Mouse (Mus musculus) embryonic stem cell, embryonic (primary cell): ENCODE measurements at regions not wholly inside any gene's neighbourhood (a gene's known extent, or its start where the extent isn't known, plus 50 kb on each side); places are given as distances from the start of the nearest gene placed in this dataset.

ENCODE experiments used
- CTCF ChIA-PET, 4 experiments: fragments of 300-600 bp in 2 of 4; fragments of 350-600 bp in 2 of 4; sonication (Branson Sonifier 250); formaldehyde crosslinking; loops; one replicate each; lab custom pipeline; 2022; ENCODE audit warnings: inconsistent platforms in 2 of 4; lab: Charles Lee
- POLR2A ChIA-PET, 4 experiments: fragments of 300-600 bp in 2 of 4; fragments of 350-600 bp in 2 of 4; sonication (Branson Sonifier 250); formaldehyde crosslinking; loops; one replicate each; lab custom pipeline; 2022; ENCODE audit warnings: antibody characterized with exemption in 4 of 4, inconsistent platforms in 1 of 4; lab: Charles Lee

GRCm38 (mm10) chr10:110840864-110841263, 78.7 kb upstream of the Csrp2 start:
- ChIA-PET CTCF (no interaction called here), POLR2A (no interaction called here)

GRCm38 (mm10) chr10:110841670-110842069, 77.9 kb upstream of the Csrp2 start:
- ChIA-PET POLR2A (interaction anchor here in 1 of 4 experiments (0.7 kb wide), 1 partner anchor 24 kb away, joined by 3 read pairs; no protein-coding TSS in a partner anchor), CTCF (no interaction called here)

GRCm38 (mm10) chr10:110854663-110855163, 64.9 kb upstream of the Csrp2 start:
- CTCF ChIA-PET: interaction anchor here in 1 of 4 experiments (0.6 kb wide), 1 partner anchor 1320 kb away, joined by 3 read pairs; no protein-coding TSS in a partner anchor
- POLR2A ChIA-PET: interaction anchor here (0.6 to 3.7 kb wide), 42 partner anchors 9 to 154 kb away, joined by 3 to 41 read pairs (median 4); partner anchors contain the start of gene Csrp2 (in 3 of the 4)

GRCm38 (mm10) chr10:110855645-110856383, 63.8 kb upstream of the Csrp2 start:
- ChIA-PET POLR2A (interaction anchor here (0.5 to 3.7 kb wide), 44 partner anchors 9 to 409 kb away, joined by 3 to 49 read pairs (median 4); partner anchors contain the start of genes Csrp2 (in 4 of the 4), E2f7 (in 1 of the 4), Osbpl8 (in 1 of the 4) and Zdhhc17 (in 1 of the 4)), CTCF (interaction anchor here in 3 of 4 experiments (0.6 to 1.3 kb wide), 5 partner anchors 36 to 78 kb away, joined by 3 to 7 read pairs (median 3); partner anchors contain the start of gene Csrp2 (in 1 of the 3))

- ChIA-PET POLR2A (interaction anchor here (0.7 to 3.7 kb wide), 19 partner anchors 9 to 1012 kb away, joined by 3 to 49 read pairs (median 8); partner anchors contain the start of gene Csrp2 (in 4 of the 4)), CTCF (no interaction called here)
Observed at GRCm38 (mm10) chr10:110857320-110858097, 62.1 kb upstream of the Csrp2 start.

GRCm38 (mm10) chr10:110858098-110858360, 61.6 kb upstream of the Csrp2 start:
- CTCF ChIA-PET: no interaction called here

GRCm38 (mm10) chr10:110858407-110858920, 61.1 kb upstream of the Csrp2 start:
- ChIA-PET POLR2A (interaction anchor here in 2 of 4 experiments (0.6 to 2.2 kb wide), 2 partner anchors 62 to 66 kb away, joined by 3 to 7 read pairs; partner anchors contain the start of gene Csrp2 (in 1 of the 2)), CTCF (no interaction called here)

More at GRCm38 (mm10) chr10:110858098-110858360, 61.6 kb upstream of the Csrp2 start:
- POLR2A ChIA-PET: interaction anchor here in 2 of 4 experiments (2.2 to 3.0 kb wide), 2 partner anchors 62 to 63 kb away, joined by 7 to 28 read pairs; partner anchors contain the start of gene Csrp2 (in 2 of the 2)

GRCm38 (mm10) chr10:110859307-110859706, 60.3 kb upstream of the Csrp2 start:
- ChIA-PET CTCF (no interaction called here), POLR2A (interaction anchor here in 1 of 4 experiments (0.6 kb wide), 1 partner anchor 65 kb away, joined by 3 read pairs; no protein-coding TSS in a partner anchor)
